Mouse (Mus musculus): ENCODE data around the gene Phlpp1.

Gene Phlpp1

DNA sequence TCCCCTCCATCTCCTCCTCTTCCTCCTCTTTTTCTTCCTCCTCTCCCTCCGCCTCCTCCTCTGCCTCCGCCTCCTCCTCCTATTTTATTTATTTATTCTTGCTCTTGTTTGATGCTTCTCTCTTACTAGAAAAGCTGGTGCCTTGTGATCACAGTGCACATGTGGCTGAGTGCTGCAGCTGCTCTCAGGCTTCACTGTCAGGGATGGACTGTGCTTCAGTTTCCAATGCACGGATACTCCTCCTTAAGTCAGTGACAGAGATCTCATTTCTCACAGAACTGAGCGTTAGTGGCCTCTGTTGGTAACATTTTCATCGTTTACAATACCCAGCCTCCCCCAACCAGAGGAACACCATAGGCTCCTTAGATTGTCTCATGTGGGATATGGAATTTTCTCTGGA, 215.0 kb downstream of the Phlpp1 start:
- no peak for DNase-seq (ENCODE audit: low read depth, low spot score)

GRCm38 (mm10) chr1:106387264-106387663, 215.7 kb downstream of the Phlpp1 start:
- DNase-seq (ENCODE audit: low read depth, low spot score): no peak

- DNase-seq (ENCODE audit: low read depth, low spot score): peak; percentile 66
These were observed 218.1 kb downstream of the Phlpp1 start for GRCm38 (mm10) chr1:106389673-106390072.

GRCm38 (mm10) chr1:106393072-106393471, 221.5 kb downstream of the Phlpp1 start:
- no peak for DNase-seq (ENCODE audit: low read depth, low spot score)

DNA sequence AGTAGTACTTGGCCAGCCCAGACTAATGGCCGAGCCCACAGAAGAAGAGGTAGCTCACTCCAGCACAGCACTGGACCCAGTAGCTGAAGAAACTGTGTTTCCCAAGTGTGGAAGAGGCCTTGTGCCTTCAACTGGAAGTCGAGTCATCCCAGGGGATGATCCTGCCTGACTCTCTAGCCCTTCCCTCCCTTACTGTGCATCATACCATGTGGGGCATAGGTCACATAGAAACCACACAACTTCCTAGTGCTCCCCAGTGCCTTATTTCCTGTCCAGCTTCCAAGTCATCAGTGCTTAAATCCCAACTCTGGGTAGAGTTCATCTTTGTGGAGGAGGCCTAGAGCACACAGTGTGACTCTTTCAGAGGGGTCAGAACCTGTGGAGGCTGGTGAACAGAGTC, 223.1 kb downstream of the Phlpp1 start:
- no peak for DNase-seq (ENCODE audit: low read depth, low spot score)

DNA sequence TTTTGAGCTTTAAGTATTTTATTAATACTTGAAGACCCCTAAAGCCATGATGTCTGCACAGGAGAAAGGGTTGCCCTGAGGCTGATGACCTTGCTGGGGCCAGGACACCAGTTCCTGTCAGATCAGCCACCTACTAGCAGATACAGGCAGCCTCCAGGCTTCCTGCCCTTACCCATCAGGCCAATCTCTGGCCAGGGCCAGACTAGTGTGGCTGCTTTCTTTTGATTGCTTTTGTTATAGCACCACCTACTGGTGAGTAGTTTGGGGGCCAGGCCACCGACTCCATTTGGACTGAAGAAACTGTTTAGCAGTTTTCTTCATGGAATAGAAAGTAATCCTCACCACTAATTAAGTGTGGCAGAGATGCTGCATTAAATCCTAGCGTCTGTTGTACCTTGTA, 223.9 kb downstream of the Phlpp1 start:
- DNase-seq (ENCODE audit: low read depth, low spot score): peak; percentile 83

DNA sequence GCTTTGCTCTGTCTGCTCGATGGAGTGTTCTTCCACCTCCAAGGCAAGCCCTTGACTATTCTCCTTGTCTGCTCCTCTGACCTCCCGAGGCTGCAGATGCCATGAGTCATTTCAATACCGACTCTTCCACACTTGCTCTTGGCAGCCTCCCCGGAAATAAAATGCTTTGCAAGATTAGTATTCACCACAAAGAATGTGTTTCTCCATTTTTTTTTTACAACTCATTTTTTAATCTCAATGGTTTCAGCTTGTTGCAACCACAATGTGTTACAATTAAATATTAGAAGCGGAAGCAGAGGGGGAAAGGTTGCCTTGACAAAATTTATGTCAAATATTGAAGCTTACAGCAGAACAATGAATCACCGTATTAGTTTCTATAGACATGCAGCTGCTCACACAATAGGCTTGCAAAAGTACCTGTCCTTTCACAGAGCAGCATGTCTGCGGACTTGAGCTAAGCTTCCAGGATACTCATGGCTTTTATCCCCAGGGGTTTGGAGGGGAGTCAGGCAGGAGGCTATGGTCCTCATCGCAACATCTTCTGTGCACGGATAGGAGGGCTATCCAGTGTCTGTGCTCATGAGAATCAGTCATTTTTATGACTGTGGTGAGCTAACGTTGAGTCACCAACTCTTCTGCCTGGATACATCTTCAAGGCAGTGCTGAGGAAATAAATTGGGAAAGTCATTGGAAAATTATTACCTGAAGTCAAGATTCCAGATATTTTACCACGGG, 229.5 kb downstream of the Phlpp1 start:
- no peak for DNase-seq (ENCODE audit: low read depth, low spot score)

DNA sequence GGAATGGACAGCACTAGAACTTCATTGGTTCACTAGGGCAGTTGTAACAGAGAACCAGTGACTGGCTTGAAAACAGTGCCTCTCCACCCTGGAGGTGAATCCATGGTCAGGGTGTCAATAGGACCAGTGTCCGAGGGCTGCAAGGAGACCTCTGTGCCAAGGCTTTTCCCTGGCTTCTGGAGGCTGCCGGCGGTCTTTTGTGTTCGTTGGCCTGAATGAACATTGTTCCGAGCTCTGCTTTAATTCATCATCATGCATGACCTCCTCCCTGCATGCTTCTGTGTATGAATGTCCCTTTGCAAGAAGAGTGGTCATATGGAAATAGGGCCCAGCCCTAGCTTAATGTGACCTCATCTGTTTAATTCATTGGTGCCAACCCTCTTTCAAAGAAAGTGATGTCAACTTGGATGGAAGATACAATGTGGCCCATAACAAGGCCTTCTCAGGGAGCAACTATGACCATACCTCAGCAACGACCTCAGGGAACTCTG, 231.5 kb downstream of the Phlpp1 start:
- no peak for DNase-seq (ENCODE audit: low read depth, low spot score)

DNA sequence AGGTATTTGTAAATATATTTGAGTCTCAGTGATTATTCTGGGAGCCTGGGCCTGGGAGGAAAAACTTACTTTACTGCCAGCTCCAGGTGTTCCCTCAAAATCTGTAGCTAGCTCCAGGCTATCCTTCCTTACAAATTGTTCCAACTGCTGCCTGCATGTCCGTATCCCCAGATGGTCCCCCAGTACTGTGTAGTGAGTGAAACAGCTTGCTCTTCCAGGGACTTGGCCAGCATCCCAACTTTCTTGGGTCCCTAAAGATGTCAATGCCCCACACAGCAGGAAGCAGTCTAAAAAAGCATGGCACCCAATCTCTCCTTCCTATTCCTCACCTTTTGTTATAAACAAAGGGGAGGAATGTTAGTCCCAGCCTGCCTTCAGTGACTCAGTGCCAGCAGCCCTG, 235.3 kb downstream of the Phlpp1 start:
- DNase-seq (ENCODE audit: low read depth, low spot score): no peak

DNA sequence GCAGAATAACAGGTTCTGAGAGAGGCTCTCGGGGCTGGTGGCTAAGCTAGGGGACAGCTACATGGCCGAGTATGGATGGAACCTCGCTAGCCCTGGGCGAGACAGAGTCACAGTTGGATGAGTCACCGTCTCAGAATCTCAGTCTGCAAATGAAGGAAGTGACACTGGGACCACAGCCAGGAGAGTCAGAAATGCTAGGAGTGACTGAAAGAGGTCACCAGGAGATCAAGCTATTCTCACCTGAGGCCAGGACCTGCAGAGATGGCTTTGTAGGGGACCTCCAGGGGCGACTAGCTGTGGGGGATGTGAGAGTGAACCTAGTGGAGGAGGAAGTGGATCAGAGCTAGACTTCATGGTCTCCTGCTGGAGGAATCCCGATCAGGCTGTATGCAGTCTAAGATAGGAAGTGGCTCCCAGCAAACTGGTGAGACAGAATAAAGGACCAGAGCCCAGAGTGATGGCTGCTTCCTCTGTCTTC, 236.4 kb downstream of the Phlpp1 start:
- DNase-seq (ENCODE audit: low read depth, low spot score): no peak

DNA sequence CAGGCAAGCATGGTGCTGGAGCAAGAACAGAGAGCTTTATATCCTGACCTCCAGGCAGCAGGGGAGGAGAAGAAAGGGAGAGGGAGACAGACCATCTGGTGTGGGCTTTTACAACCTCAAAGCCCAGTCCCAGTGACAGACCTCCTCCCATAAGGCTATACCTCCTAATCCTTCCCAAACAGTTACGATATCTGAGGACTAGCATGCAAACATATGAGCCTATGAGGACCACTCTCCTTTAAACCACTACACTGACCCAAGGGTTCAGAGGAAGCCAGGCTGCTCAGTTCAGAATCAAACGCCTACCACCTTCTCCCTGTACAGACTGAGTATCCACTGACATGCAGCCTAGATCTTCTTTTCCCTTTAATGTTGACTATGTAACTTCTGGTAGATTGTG, 239.3 kb downstream of the Phlpp1 start:
- DNase-seq (ENCODE audit: low read depth, low spot score): no peak

DNA sequence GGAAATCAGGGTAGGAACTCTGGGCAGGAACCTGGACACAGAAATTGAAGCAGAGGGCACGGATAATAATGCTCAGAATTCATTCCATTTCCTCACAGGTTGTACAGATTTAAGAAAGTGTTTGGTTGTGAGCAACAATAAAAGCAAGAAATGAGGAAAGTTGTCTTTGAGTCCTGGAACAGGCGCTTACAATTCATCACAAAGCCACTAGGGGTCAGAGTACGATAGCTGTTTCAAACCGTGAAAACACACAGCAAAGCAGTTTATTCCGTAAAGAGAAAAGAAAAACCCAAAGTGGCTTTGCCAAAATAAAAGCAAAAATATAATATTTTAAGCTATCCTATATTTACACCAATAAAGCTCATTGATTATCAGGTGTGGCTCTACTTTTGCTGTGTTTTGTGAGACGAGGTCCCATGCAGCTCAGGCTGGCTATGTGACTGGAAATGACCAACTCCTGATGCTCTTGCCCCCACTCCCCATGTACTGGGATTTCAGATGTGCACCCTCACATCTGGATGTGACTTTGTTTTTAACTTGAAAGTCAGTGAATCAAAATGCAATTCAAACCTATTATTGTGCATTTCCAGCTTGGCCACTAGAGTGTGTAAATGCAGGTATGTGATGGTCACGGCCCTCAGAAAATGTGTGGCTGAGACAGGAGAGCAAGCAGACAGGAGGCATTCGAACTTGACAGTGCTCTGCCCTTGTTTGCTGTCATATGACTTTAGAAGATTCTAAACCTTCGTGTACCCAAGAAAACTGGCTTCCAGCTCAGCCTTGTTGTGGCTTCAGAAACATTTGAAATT, 253.8 kb downstream of the Phlpp1 start:
- peak; percentile 42 for DNase-seq (ENCODE audit: low read depth, low spot score)

GRCm38 (mm10) chr1:106428170-106428569, 256.6 kb downstream of the Phlpp1 start:
- DNase-seq (ENCODE audit: low read depth, low spot score): no peak

- no peak for DNase-seq (ENCODE audit: low read depth, low spot score)
These were observed 257.0 kb downstream of the Phlpp1 start for GRCm38 (mm10) chr1:106428580-106428979.

DNA sequence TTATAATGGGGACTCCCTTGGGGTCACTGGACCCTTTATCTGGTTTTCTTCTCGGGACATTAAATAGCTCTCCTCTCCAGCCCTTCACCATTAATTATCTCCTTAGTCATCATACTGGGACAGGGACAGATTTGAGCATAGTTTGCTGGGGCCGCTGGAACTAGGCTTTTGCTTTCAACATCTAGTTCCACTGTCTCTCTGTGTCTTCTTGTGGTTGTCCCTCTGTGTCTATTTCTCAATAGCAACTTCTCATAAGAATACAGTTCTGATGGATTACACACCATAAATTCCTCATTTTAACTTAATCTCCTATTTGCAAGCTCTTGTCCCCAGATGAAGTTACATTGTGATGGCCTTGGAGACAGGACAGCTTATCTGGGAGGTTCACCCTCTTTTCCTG, 262.0 kb downstream of the Phlpp1 start:
- DNase-seq (ENCODE audit: low read depth, low spot score): no peak
